Mouse (Mus musculus) hindbrain, embryonic 11.5 days (tissue): ENCODE measurements around the gene Bnc1. TPM values are rescaled to one million over a fixed set of nuclear protein-coding genes. Genes with fewer than 3 reads are reported as not detected.

ENCODE experiments used
- ATAC-seq: fragments of 200-750 bp; cut with Nextera tagmentation; 2 replicates; pipeline ENCODE4 v1.8.0; 2017; ENCODE audit warnings: mild to moderate bottlenecking, moderate TSS enrichment, moderate library complexity; ENCODE audit not compliant: low FRiP score
- DNase-seq: peaks from one replicate; pipeline ENCODE4 v3.0.0-alpha.2; 2015; ENCODE audit warnings: low spot score
- H3K27ac ChIP-seq: fragments of 300-500 bp; sonication (generic); 2 replicates; pipeline ENCODE4 v1.5.1; 2014; ENCODE audit warnings: mild to moderate bottlenecking, low read depth, low read length
- H3K27me3 ChIP-seq: fragments of 300-500 bp; sonication (generic); 2 replicates; pipeline ENCODE4 v1.6.1; 2014; ENCODE audit warnings: mild to moderate bottlenecking, low read length, moderate library complexity, mixed read lengths; ENCODE audit not compliant: control insufficient read depth, insufficient read depth
- H3K36me3 ChIP-seq: fragments of 300-500 bp; sonication (generic); 2 replicates; pipeline ENCODE4 v1.6.1; 2014; ENCODE audit warnings: mild to moderate bottlenecking, low read length, moderate library complexity, mixed read lengths; ENCODE audit not compliant: control insufficient read depth, insufficient read depth
- H3K4me1 ChIP-seq: fragments of 300-500 bp; sonication (generic); replicated peaks from 2 replicates; pipeline ENCODE4 v1.6.1; 2014; ENCODE audit warnings: low read length, mixed read lengths; ENCODE audit not compliant: control insufficient read depth, insufficient read depth
- H3K4me2 ChIP-seq: fragments of 300-500 bp; sonication (generic); replicated peaks from 2 replicates; pipeline ENCODE4 v1.6.1; 2014; ENCODE audit warnings: mild to moderate bottlenecking, low read depth, low read length
- H3K4me3 ChIP-seq: fragments of 300-500 bp; sonication (generic); 2 replicates; pipeline ENCODE4 v1.5.1; 2014; ENCODE audit warnings: low read depth, low read length
- H3K9ac ChIP-seq: fragments of 300-500 bp; sonication (generic); 2 replicates; pipeline ENCODE4 v1.6.1; 2014; ENCODE audit warnings: low read depth, low read length
- H3K9me3 ChIP-seq: fragments of 300-500 bp; sonication (generic); 2 replicates; pipeline ENCODE4 v1.6.1; 2016; ENCODE audit warnings: low read length; ENCODE audit not compliant: control insufficient read depth
- WGBS: fragments of 180-500 bp; shearing (Covaris S2); extraction: QIAGEN DNeasy Blood & Tissue Kit; methylation state at CpG from one replicate; pipeline ENCODE4 v1.1.7; 2014; 5-methylcytosine and 5-hydroxymethylcytosine counted together
- polyA plus RNA-seq: library from polyadenylated mRNA; unstranded; fragments of >200 nt; fragmentation: Nextera tagmentation; extraction: Ambion mirVana; gene quantifications from 2 replicates; pipeline ENCODE4 v1.2.1, GENCODE M21; 2014

The Bnc1 gene
- polyA plus RNA-seq, 1 experiment from 2014 or later = 0.59 TPM

GRCm38 (mm10) chr7:82012472-82012871, 20.4 kb upstream of the Bnc1 start:
- no peak overlapping the region for H3K9ac ChIP-seq
- DNase-seq (no peak), ATAC-seq (no peak)
- H3K36me3 ChIP-seq = no peaks in the 10 kb centered on the region
- H3K4me1 ChIP-seq = no peaks in the 10 kb centered on the region
- no peaks in the 10 kb centered on the region for H3K9me3 ChIP-seq
- no peak overlapping the region for H3K27ac ChIP-seq
- H3K4me3 ChIP-seq = no peak overlapping the region
- H3K27me3 ChIP-seq = no peaks in the 10 kb centered on the region; the same call in 1 of the 2 replicates
- H3K4me2 ChIP-seq = no peak overlapping the region
- 4% methylated on average over 13 of the region's 13 CpGs for WGBS

- Histone ChIP-seq H3K36me3 (no peaks in the 10 kb centered on the region), H3K4me3 (no peak overlapping the region), H3K4me2 (no peak overlapping the region), H3K9ac (no peak overlapping the region), H3K9me3 (no peaks in the 10 kb centered on the region), H3K27ac (no peak overlapping the region), H3K27me3 (no peaks in the 10 kb centered on the region; the same call in 1 of the 2 replicates), H3K4me1 (no peaks in the 10 kb centered on the region)
- 66% methylated on average over 18 of the region's 19 CpGs for WGBS
- ATAC-seq = no peak
- DNase-seq = no peak
Observed at GRCm38 (mm10) chr7:82011534-82012401, 19.7 kb upstream of the Bnc1 start.

- WGBS = 71% methylated on average over 2 of the region's 2 CpGs
- no peaks in the 10 kb centered on the region for H3K9me3 ChIP-seq
- no peak overlapping the region for H3K4me3 ChIP-seq
- H3K4me2 ChIP-seq = no peak overlapping the region
- no peaks in the 10 kb centered on the region for H3K4me1 ChIP-seq
- no peak overlapping the region for H3K9ac ChIP-seq
- H3K27me3 ChIP-seq = no peaks in the 10 kb centered on the region
- ATAC-seq = no peak
- no peak for DNase-seq
- H3K27ac ChIP-seq = no peak overlapping the region
- H3K36me3 ChIP-seq = no peaks in the 10 kb centered on the region
Observed at GRCm38 (mm10) chr7:82007151-82007550, 15.1 kb upstream of the Bnc1 start.

- ATAC-seq (no peak), DNase-seq (no peak)
- H3K4me1 ChIP-seq = no peaks in the 10 kb centered on the region
- no peak overlapping the region for H3K9ac ChIP-seq
- H3K4me3 ChIP-seq = no peak overlapping the region
- WGBS = 63% methylated on average over 2 of the region's 2 CpGs
- no peaks in the 10 kb centered on the region for H3K9me3 ChIP-seq
- H3K36me3 ChIP-seq = no peaks in the 10 kb centered on the region
- H3K27me3 ChIP-seq = no peaks in the 10 kb centered on the region
- H3K4me2 ChIP-seq = no peak overlapping the region
- H3K27ac ChIP-seq = no peak overlapping the region
Observed at GRCm38 (mm10) chr7:82004228-82004627, 12.1 kb upstream of the Bnc1 start.

GRCm38 (mm10) chr7:81999816-82000215, 7.7 kb upstream of the Bnc1 start:
- Histone ChIP-seq H3K4me1 (no peaks in the 10 kb centered on the region), H3K27me3 (peaks cover 2% of the 10 kb centered on the region), H3K36me3 (no peaks in the 10 kb centered on the region), H3K9me3 (no peaks in the 10 kb centered on the region), H3K27ac (no peak overlapping the region), H3K4me2 (no peak overlapping the region), H3K9ac (no peak overlapping the region), H3K4me3 (no peak overlapping the region)
- DNase-seq = no peak
- 63% methylated on average over 2 of the region's 2 CpGs for WGBS
- no peak for ATAC-seq

GRCm38 (mm10) chr7:81999372-81999771, 7.3 kb upstream of the Bnc1 start:
- WGBS = 66% methylated on average over 7 of the region's 7 CpGs
- DNase-seq = no peak

GRCm38 (mm10) chr7:81995975-81996374, 3.9 kb upstream of the Bnc1 start:
- no peak overlapping the region for H3K9ac ChIP-seq
- DNase-seq (no peak), ATAC-seq (no peak)
- no peak overlapping the region for H3K4me3 ChIP-seq
- H3K9me3 ChIP-seq = no peaks in the 10 kb centered on the region
- H3K27me3 ChIP-seq = peaks cover 36% of the 10 kb centered on the region
- 22% methylated on average over 9 of the region's 9 CpGs for WGBS
- no peak overlapping the region for H3K4me2 ChIP-seq
- H3K36me3 ChIP-seq = no peaks in the 10 kb centered on the region
- no peak overlapping the region for H3K27ac ChIP-seq
- peaks cover 6% of the 10 kb centered on the region; the same call in 1 of the 2 replicates for H3K4me1 ChIP-seq

More at GRCm38 (mm10) chr7:81999372-81999771, 7.3 kb upstream of the Bnc1 start:
- Histone ChIP-seq H3K27me3 (peaks cover 5% of the 10 kb centered on the region), H3K4me3 (no peak overlapping the region), H3K27ac (no peak overlapping the region), H3K4me2 (no peak overlapping the region), H3K9me3 (no peaks in the 10 kb centered on the region), H3K9ac (no peak overlapping the region), H3K4me1 (no peaks in the 10 kb centered on the region), H3K36me3 (no peaks in the 10 kb centered on the region)
- no peak for ATAC-seq

GRCm38 (mm10) chr7:81995126-81995525, 3.0 kb upstream of the Bnc1 start:
- no peaks in the 10 kb centered on the region for H3K36me3 ChIP-seq
- no peak for DNase-seq
- peaks cover 41% of the 10 kb centered on the region for H3K27me3 ChIP-seq

GRCm38 (mm10) chr7:81993140-81993539, 1.0 kb upstream of the Bnc1 start:
- 28% methylated on average over 7 of the region's 7 CpGs for WGBS
- Histone ChIP-seq H3K9me3 (no peaks in the 10 kb centered on the region), H3K36me3 (no peaks in the 10 kb centered on the region), H3K9ac (no peak overlapping the region), H3K4me1 (peaks cover 6% of the 10 kb centered on the region; the same call in 1 of the 2 replicates), H3K4me2 (no peak overlapping the region), H3K27ac (no peak overlapping the region), H3K27me3 (peaks cover 51% of the 10 kb centered on the region), H3K4me3 (no peak overlapping the region)
- no peak for ATAC-seq
- DNase-seq = no peak

More at GRCm38 (mm10) chr7:81995126-81995525, 3.0 kb upstream of the Bnc1 start:
- 91% methylated on average over 6 of the region's 6 CpGs for WGBS
- Histone ChIP-seq H3K4me3 (no peak overlapping the region), H3K4me2 (no peak overlapping the region), H3K9me3 (no peaks in the 10 kb centered on the region), H3K4me1 (peaks cover 6% of the 10 kb centered on the region; the same call in 1 of the 2 replicates), H3K9ac (no peak overlapping the region), H3K27ac (no peak overlapping the region)
- no peak for ATAC-seq
